Comparison of ENCODE assay signal across 31 mouse cellular contexts in the genomic region with DNA sequence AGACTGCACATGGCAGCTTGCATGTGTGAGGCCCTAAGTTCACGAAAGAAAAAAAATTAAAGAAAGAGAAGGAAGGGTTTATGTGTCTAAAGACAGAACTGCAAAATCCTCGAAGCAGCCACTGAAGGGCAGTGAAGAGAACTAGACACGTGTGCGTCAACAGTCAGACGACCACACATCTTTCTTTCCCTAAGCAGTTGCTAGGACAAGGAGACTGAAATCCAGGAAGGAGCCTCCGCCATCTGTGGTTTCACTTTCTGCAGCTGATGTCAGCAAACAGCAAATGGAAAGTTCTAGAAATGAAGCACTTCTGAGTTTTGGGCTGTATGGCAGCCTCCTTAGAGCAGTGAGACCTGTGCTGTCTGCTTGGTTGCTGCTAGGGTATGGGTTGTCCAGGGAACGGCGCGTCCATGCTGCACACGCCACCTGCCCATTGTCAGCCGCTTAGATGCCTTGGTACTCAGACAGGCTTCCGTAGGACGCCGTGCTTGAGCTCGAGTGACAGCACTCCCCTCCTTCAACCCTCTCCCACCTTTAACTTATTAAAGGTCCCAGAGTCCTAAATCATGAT. TPM values are rescaled to one million over a fixed set of nuclear protein-coding genes. Genes with fewer than 3 reads are reported as not detected.
DNase-seq lines count a peak whose midpoint lies in the region; ATAC-seq and TF ChIP-seq lines count a peak whose summit lies in the region.
"Had no signal": no experiment of that assay in that cellular context is flagged by ENCODE, and none has a peak within 500 bp of the region (broad histone marks: within the 10 kb centered on the region; RNA-seq: fewer than 3 reads in every experiment).

No protein-coding gene starts in this region.

- H3K79me2 ChIP-seq in MEL (ENCODE audit: control insufficient read depth, insufficient read depth, low read length, poor library complexity): no peaks in the 10 kb centered on the region

- no peak for TF ChIP-seq POLR2A in MEL (IDR thresholded peaks at IDR 0.05; ENCODE audit: control insufficient read depth in 1 of 2, insufficient read depth in 1 of 2, low read depth in 1 of 2, low read length in 2 of 2, poor library complexity in 1 of 2)
- no peak for TF ChIP-seq POLR2A in limb, embryonic 14.5 days (IDR thresholded peaks at IDR 0.05; ENCODE audit: borderline replicate concordance, extremely low read depth, insufficient read depth, insufficient read length)

- H3K27ac ChIP-seq in kidney, postnatal 0 days: no peak overlapping the region
- H3K27ac ChIP-seq in MEL (ENCODE audit: control insufficient read depth, low read depth, low read length): no peak overlapping the region
- no peak overlapping the region for H3K27ac ChIP-seq in limb, embryonic 14.5 days (replicated peaks; ENCODE audit: low read depth, low read length)
- H3K27ac ChIP-seq: embryonic facial prominence, embryonic 12.5 days; hindbrain, embryonic 12.5 days; limb, embryonic 15.5 days; midbrain, embryonic 15.5 days; neural tube, embryonic 15.5 days; stomach, postnatal 0 days had no signal

- no peak overlapping the region for H3K9ac ChIP-seq in kidney, postnatal 0 days (ENCODE audit: low read depth, low read length)
- H3K9ac ChIP-seq in MEL (ENCODE audit: control insufficient read depth, low read depth, low read length, poor library complexity, severe bottlenecking): no peak overlapping the region
- no peak overlapping the region for H3K9ac ChIP-seq in limb, embryonic 14.5 days (ENCODE audit: low read depth, low read length, severe bottlenecking)
- H3K9ac ChIP-seq: embryonic facial prominence, embryonic 12.5 days; hindbrain, embryonic 12.5 days; limb, embryonic 15.5 days; liver, postnatal 0 days; midbrain, embryonic 15.5 days; neural tube, embryonic 15.5 days had no signal

- H3K36me3 ChIP-seq in kidney, postnatal 0 days (ENCODE audit: insufficient read depth, low read length): no peaks in the 10 kb centered on the region
- no peaks in the 10 kb centered on the region for H3K36me3 ChIP-seq in MEL (ENCODE audit: control insufficient read depth in 1 of 2, insufficient read depth in 2 of 2, low read length in 2 of 2)
- no peaks in the 10 kb centered on the region for H3K36me3 ChIP-seq in limb, embryonic 14.5 days (ENCODE audit: control insufficient read depth, insufficient read depth, low read length)
- H3K36me3 ChIP-seq: embryonic facial prominence, embryonic 12.5 days; G1E; hindbrain, embryonic 12.5 days; limb, embryonic 15.5 days; midbrain, embryonic 15.5 days; neural tube, embryonic 15.5 days had no signal

- TF ChIP-seq EP300 in MEL (IDR thresholded peaks at IDR 0.05; ENCODE audit: low read depth in 1 of 2, low read length in 2 of 2): no peak

- WGBS in kidney, postnatal 0 days: 64% methylated on average over 15 of the region's 15 CpGs
- 66% methylated on average over 15 of the region's 15 CpGs for WGBS in limb, embryonic 14.5 days

- no peak for DNase-seq in kidney, postnatal 0 days (ENCODE audit: low spot score)
- no peak for DNase-seq in kidney, postnatal 25 days
- peak; percentile 9 to 52 for DNase-seq in spleen, postnatal 4 days (ENCODE audit: low spot score in 2 of 2)
- no peak for DNase-seq in spleen, postnatal 14 days (ENCODE audit: low spot score in 2 of 2)
- DNase-seq in MEL (ENCODE audit: low read depth, low spot score): peak; percentile 5
- no peak for DNase-seq in limb, embryonic 14.5 days (ENCODE audit: low spot score)
- DNase-seq in kidney, postnatal 10 days: no peak
- DNase-seq: cerebellum, adult 18-20 months; heart, postnatal 10 days; liver, postnatal 0 days; right cerebral cortex, postnatal 25 days; thymus, postnatal 36 days had no signal

- H3K27me3 ChIP-seq in kidney, postnatal 0 days (ENCODE audit: insufficient read depth, low read length): no peaks in the 10 kb centered on the region
- peaks cover 0 to 5% of the 10 kb centered on the region in 2 experiments; a peak in 2 of 4 replicates for H3K27me3 ChIP-seq in MEL (ENCODE audit: control insufficient read depth in 1 of 2, insufficient read depth in 2 of 2, low read length in 2 of 2)
- H3K27me3 ChIP-seq in limb, embryonic 14.5 days (ENCODE audit: control insufficient read depth, insufficient read depth, low read length): no peaks in the 10 kb centered on the region
- H3K27me3 ChIP-seq: embryonic facial prominence, embryonic 12.5 days; limb, embryonic 15.5 days; neural tube, embryonic 15.5 days had no signal

- ATAC-seq in kidney, postnatal 0 days (replicated peaks; ENCODE audit: low FRiP score, low read depth): no peak
- ATAC-seq in limb, embryonic 14.5 days (ENCODE audit: low FRiP score, low read depth): no peak
- ATAC-seq in erythroid progenitor cell, adult 5-6 weeks (replicated peaks; ENCODE audit: low FRiP score, poor library complexity, severe bottlenecking): no peak
- ATAC-seq: CD4-positive, CD25-positive, alpha-beta regulatory T cell, adult 4 months; forebrain, embryonic 14.5 days; inflammation-experienced regulatory T-cells, adult 6 months; liver, postnatal 0 days; midbrain, embryonic 15.5 days had no signal

- TF ChIP-seq CTCF in kidney, postnatal 0 days (IDR thresholded peaks at IDR 0.05; ENCODE audit: low read depth): no peak
- no peak for TF ChIP-seq CTCF in MEL (IDR thresholded peaks at IDR 0.05 in 2 of 3, conservative IDR thresholded peaks at IDR 0.05 in 1 of 3; ENCODE audit: control insufficient read depth in 1 of 3, insufficient read depth in 1 of 3, low read depth in 2 of 3, low read length in 3 of 3, poor library complexity in 1 of 3, severe bottlenecking in 1 of 3)

- no peak for TF ChIP-seq RAD21 in MEL (IDR thresholded peaks at IDR 0.05; ENCODE audit: low read depth, low read length)

- peak overlapping the region; percentile 2; the same call in 1 of the 2 replicates for H3K4me2 ChIP-seq in kidney, postnatal 0 days (ENCODE audit: low read length)
- peak overlapping the region; percentile 1; the same call in 1 of the 2 replicates for H3K4me2 ChIP-seq in limb, embryonic 14.5 days (replicated peaks; ENCODE audit: low read depth, low read length, severe bottlenecking)
- H3K4me2 ChIP-seq: embryonic facial prominence, embryonic 12.5 days; heart, embryonic 11.5 days; hindbrain, embryonic 12.5 days; limb, embryonic 15.5 days; midbrain, embryonic 15.5 days; neural tube, embryonic 15.5 days had no signal

- no peak overlapping the region for H3K4me3 ChIP-seq in kidney, postnatal 0 days (replicated peaks; ENCODE audit: low read depth, low read length)
- H3K4me3 ChIP-seq in MEL (ENCODE audit: control insufficient read depth in 1 of 2, insufficient read depth in 1 of 2, low read depth in 2 of 2, low read length in 2 of 2): no peak overlapping the region
- no peak overlapping the region for H3K4me3 ChIP-seq in limb, embryonic 14.5 days (replicated peaks; ENCODE audit: low read length)
- H3K4me3 ChIP-seq: embryonic facial prominence, embryonic 12.5 days; erythroblast, embryonic 14.5 days; hindbrain, embryonic 12.5 days; limb, embryonic 15.5 days; midbrain, embryonic 15.5 days; neural tube, embryonic 15.5 days had no signal

- H3K4me1 ChIP-seq in kidney, postnatal 0 days (replicated peaks; ENCODE audit: insufficient read depth, low read length): no peaks in the 10 kb centered on the region
- H3K4me1 ChIP-seq in MEL (ENCODE audit: control insufficient read depth in 1 of 2, insufficient read depth in 2 of 2, low read length in 2 of 2): no peaks in the 10 kb centered on the region
- H3K4me1 ChIP-seq in limb, embryonic 14.5 days (ENCODE audit: control insufficient read depth, insufficient read depth, low read length): no peaks in the 10 kb centered on the region
- H3K4me1 ChIP-seq: embryonic facial prominence, embryonic 12.5 days; hindbrain, embryonic 12.5 days; midbrain, embryonic 15.5 days; neural tube, embryonic 15.5 days had no signal

- H3K9me3 ChIP-seq in kidney, postnatal 0 days (replicated peaks; ENCODE audit: low read length): no peaks in the 10 kb centered on the region
- no peaks in the 10 kb centered on the region for H3K9me3 ChIP-seq in MEL (replicated peaks; ENCODE audit: insufficient read depth, low read length)
- no peaks in the 10 kb centered on the region for H3K9me3 ChIP-seq in limb, embryonic 14.5 days (ENCODE audit: control insufficient read depth, low read length)
- H3K9me3 ChIP-seq: embryonic facial prominence, embryonic 12.5 days; G1E; hindbrain, embryonic 12.5 days; limb, embryonic 15.5 days; midbrain, embryonic 15.5 days; neural tube, embryonic 15.5 days had no signal

TF ChIP-seq in MEL, 35 proteins besides CTCF, POLR2A, EP300 and RAD21 (continues in another document):
- TF ChIP-seq SIN3A (IDR thresholded peaks at IDR 0.05; ENCODE audit: low read length): no peak
- TF ChIP-seq ETS1 (IDR thresholded peaks at IDR 0.05; ENCODE audit: low read depth, low read length): no peak
- no peak for TF ChIP-seq HCFC1 (IDR thresholded peaks at IDR 0.05; ENCODE audit: low read depth, low read length)
- TF ChIP-seq ZKSCAN1 (IDR thresholded peaks at IDR 0.05; ENCODE audit: low read depth, low read length): no peak
- TF ChIP-seq MAFK (IDR thresholded peaks at IDR 0.05; ENCODE audit: borderline replicate concordance, low read depth, low read length): no peak
- no peak for TF ChIP-seq TBP (IDR thresholded peaks at IDR 0.05; ENCODE audit: low read depth, low read length)
- TF ChIP-seq JUND (IDR thresholded peaks at IDR 0.05; ENCODE audit: low read depth, low read length): no peak
- no peak for TF ChIP-seq GATA1 (IDR thresholded peaks at IDR 0.05; ENCODE audit: low read depth, low read length)
- TF ChIP-seq ZMIZ1 (IDR thresholded peaks at IDR 0.05; ENCODE audit: low read depth, low read length): no peak

RNA-seq across cellular contexts. Expression of a gene that starts 48.5 kb away (rescaled TPM):
- polyA plus RNA-seq in kidney, postnatal 0 days (2015; fragmentation: Nextera tagmentation; extraction: Ambion mirVana): 0.21 and 0.37 TPM in 2 replicates
- not detected in 2 replicates for total RNA-seq in MEL (2012; rRNA removed)
- not detected for polyA plus RNA-seq in MEL (2012; ENCODE audit: insufficient read depth in 1 of 2, insufficient read length in 2 of 2, low read depth in 1 of 2, low replicate concordance in 2 of 2, missing spikeins in 1 of 2)
- 0.03 and 0.20 TPM in 2 replicates for polyA plus RNA-seq in limb, embryonic 14.5 days (2012; rRNA removed)
- polyA plus RNA-seq in limb, embryonic 14.5 days (2014; fragmentation: Nextera tagmentation; extraction: Ambion mirVana): not detected in 2 replicates
- not detected in 2 replicates for total RNA-seq in erythroid progenitor cell, adult 5-6 weeks (2015; ENCODE audit: low replicate concordance)
- total RNA-seq in erythroid progenitor cell, adult 5-6 weeks (2017; ENCODE audit: low replicate concordance): not detected in 2 replicates
- total RNA-seq: G1E; gastrocnemius, postnatal 4 days; heart, postnatal 10 days had no signal
- polyA plus RNA-seq: CD4-positive, CD25-positive, alpha-beta regulatory T cell, adult 4 months; erythroblast, embryonic 14.5 days; G1E; kidney, embryonic 14.5 days; limb, embryonic 15.5 days; spleen, adult 2 months had no signal

RNA-seq across cellular contexts. Expression of a gene that starts 57.8 kb away (rescaled TPM):
- polyA plus RNA-seq in kidney, postnatal 0 days (2015; fragmentation: Nextera tagmentation; extraction: Ambion mirVana): 34.7 and 40.4 TPM in 2 replicates
- not detected in 2 replicates for total RNA-seq in MEL (2012; rRNA removed)
- not detected for polyA plus RNA-seq in MEL (2012; ENCODE audit: insufficient read depth in 1 of 2, insufficient read length in 2 of 2, low read depth in 1 of 2, low replicate concordance in 2 of 2, missing spikeins in 1 of 2)
- polyA plus RNA-seq in limb, embryonic 14.5 days (2012; rRNA removed): 1.9 and 2.0 TPM in 2 replicates
- 1.9 and 2.1 TPM in 2 replicates for polyA plus RNA-seq in limb, embryonic 14.5 days (2014; fragmentation: Nextera tagmentation; extraction: Ambion mirVana)
- total RNA-seq in erythroid progenitor cell, adult 5-6 weeks (2015; ENCODE audit: low replicate concordance): not detected in 2 replicates
- not detected in 2 replicates for total RNA-seq in erythroid progenitor cell, adult 5-6 weeks (2017; ENCODE audit: low replicate concordance)
- total RNA-seq: G1E; heart, postnatal 10 days; layer of hippocampus, adult 18-20 months; layer of hippocampus, postnatal 25 days; left cerebral cortex, postnatal 10 days had no signal
- polyA plus RNA-seq: erythroblast, embryonic 14.5 days; G1E; liver, postnatal 0 days; stomach, postnatal 0 days had no signal

Comparison
In these comparisons a context has a peak if more than half of its experiments do, and no peak if none do; other contexts are left out.
1. DNase-seq: peak in spleen, postnatal 4 days (2 of 2) and MEL (single experiment); none in kidney, postnatal 0 days (single experiment), kidney, postnatal 25 days (0 of 2), spleen, postnatal 14 days (0 of 2), limb, embryonic 14.5 days (single experiment) and kidney, postnatal 10 days (single experiment).
2. RNA of a gene that starts 57.8 kb away (polyA plus RNA-seq): 34.7 to 40.4 TPM in kidney, postnatal 0 days; 1.9 to 2.1 TPM in limb, embryonic 14.5 days and not detected in MEL; every median in the first group is over 10 times any median in the second.